Mouse (Mus musculus): ENCODE results near the gene Erg28.

The Erg28 gene

DNA sequence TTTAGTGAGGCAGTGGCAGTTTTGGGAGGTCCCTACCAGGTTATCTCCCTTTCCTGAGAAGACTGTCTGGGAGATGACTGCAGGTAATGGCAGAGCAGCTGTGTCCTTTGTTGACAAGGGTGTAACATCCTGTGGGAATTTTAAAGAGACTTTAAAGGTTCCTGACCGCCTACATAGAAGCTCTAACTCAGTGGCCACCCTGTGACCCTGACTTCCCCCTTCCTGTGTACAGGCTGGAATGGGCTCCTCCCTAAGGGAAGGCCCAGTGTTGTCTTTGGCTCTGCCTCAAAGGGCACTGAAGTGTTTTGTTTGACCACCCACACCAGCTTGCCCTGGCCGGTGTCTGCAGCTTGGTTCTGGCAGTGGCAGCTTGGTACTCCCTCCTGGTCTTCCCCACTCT, 10.8 kb downstream of the Erg28 start:
- DNase-seq (ENCODE audit: low read depth in 1 of 2, low spot score in 2 of 2), result no peak

DNA sequence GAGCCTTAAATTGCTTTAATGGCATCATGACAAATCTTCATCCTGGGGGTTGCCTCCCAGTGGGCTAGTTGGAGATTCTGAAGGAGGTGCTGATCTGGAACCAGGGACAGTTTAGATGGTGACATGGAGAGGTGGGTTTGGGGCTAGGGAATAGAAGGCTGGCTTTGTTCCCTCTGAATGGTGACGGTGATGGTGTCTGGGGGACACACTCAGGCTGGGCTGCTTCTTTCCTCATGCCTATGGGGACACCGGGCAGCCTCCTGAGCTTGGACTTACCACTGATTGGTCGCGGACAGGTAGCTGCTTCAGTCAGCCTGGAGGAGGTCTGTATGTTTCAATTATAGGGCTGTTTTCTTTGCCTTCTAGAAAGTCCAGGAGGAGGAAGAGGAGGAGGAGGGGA, 12.7 kb downstream of the Erg28 start:
- DNase-seq (ENCODE audit: low read depth in 1 of 2, low spot score in 2 of 2), result no peak

DNA sequence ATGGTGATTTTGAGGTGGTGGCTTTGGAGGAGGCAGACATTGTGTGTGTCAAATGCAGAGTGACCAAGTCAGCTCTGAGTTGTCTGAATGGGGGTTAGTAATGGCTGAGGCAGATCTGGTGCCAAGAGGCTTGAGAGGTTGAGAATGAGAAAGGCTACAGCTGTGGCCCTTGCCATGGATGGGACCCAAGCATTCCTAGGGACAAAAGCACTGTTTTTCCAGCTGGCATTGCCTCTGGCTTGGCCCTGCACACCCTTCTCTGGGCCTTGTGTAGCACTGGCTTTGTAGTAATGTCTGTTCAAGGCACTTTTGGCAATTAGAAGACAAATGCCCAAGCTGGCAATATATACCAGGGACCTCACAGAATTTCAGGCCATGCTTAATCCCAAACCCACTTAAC, 13.4 kb downstream of the Erg28 start:
- no peak for DNase-seq (ENCODE audit: low read depth in 1 of 2, low spot score in 2 of 2)

DNA sequence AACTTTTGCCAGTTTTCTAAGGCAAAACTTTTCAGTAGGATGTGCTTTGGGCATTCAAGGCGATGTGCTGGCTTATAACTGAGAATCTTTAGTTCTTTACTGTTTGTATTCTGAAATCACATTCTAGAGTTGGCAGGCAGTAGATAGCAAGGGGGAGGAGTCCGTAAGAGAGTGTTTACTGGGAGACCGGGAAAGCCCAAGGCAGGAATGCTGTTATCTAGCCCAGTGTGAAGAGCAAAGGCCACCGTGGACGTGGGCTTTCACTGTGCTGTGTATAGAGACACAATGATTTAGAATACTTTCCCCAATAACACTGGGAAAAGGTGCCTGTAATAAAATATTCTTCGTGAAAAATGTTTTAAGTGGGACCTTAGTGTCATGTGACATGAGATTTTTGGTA, 14.6 kb downstream of the Erg28 start:
- no peak for DNase-seq (ENCODE audit: low read depth in 1 of 2, low spot score in 2 of 2)

DNA sequence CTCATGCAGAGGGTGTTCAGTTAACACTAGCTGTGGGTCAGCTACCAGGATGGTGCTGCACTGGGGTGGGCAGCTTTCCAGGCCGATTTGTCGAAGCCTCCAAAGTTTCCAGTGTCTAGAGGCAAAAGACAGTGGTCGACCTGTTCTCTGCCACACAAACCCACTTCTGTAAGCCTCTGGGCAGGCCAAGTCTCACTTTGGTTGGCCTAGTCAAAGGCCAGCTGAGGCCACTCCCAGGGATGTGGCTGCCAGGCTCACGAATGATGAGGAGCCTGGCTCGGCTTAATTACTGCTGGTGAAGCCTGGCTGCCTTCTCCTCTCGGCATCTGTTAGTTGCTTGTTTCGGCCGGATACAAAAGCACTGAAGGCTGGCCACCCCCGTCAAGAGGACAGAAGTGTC, 24.3 kb downstream of the Erg28 start:
- DNase-seq (ENCODE audit: low read depth in 1 of 2, low spot score in 2 of 2), result no peak

DNA sequence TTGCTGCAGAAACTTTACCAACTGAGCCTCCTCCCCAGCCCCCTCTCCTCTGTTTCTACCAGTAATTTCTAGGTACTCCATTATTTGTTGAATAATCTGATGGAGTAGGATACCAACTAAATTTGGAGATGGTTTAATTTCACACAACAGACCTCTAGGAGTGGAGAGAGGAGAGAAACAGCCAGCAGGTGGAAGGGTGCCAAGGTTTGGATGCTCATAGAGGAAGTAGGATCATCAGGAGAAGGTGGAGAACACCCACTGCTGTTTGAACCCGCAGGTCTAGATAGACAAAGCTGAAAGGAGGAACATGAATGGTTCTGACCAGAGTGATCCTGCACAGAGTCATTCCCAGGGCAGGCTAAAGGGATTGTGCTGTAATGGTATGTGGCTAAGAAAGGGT, 28.8 kb downstream of the Erg28 start:
- no peak for DNase-seq (ENCODE audit: low read depth in 1 of 2, low spot score in 2 of 2)

DNA sequence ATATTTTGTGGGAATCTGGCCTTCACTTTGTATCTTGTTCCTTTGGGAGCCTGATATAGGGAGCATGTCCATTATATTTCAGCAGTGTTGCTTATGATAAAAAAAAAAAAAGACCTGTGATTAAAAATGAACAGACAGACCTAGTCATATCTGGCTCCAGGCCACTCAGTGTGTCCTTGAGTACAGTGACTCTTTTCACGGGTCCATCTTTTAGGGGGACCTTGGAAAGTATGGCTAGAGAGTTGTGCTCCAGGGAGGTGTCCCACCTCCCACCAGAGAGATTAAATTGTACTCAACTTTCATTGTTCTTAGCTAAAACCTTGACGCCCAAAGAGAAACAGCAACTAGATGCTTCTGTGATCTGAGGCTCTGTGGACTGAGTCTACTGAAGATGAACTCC, 30.3 kb downstream of the Erg28 start:
- no peak for DNase-seq (ENCODE audit: low read depth in 1 of 2, low spot score in 2 of 2)

DNA sequence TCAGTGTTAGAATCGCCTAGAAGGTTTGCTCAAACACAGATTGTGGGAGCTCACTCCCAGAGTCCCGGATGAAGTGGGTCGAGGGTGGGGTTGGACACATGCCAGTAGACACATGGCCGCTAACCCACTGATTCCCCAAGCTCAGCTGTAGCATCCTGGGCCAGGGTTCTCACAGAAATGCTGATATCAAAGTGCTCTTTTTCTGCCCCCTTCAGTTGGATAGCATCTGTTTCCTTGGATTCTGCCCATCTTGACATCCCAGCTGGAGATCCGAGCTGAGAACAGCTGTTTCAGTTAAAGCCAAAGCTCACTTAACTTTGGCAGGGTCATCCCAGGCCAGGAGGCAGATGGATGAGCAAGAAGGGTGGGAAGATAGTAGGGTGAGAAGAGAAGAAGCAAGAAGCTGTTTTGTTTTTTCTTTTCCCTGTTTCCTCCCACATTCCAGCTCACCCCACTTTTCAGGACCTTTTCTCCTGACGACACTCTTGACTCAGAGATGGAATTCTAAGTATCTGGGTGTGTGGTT, 31.5 kb downstream of the Erg28 start:
- no peak for DNase-seq (ENCODE audit: low read depth in 1 of 2, low spot score in 2 of 2)

DNA sequence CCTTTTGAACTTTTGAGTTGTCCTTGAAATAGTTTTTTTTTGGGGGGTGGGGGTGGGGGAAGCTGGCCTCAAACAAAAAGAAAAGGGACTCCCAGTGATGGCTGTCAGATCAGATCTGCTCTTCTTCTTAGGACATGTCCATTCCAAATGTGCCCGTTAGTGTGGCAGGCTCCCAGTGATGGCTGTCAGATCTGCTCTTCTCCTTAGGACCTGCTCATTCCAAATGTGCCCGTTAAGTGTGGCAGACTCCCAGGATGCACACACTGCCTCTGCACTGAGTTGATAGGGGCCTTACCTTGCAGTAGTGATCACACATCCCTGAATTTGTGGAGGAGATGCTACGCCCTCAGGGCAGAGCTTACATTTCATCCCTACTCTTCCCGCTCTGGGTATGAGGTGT, 32.2 kb downstream of the Erg28 start:
- DNase-seq (ENCODE audit: low read depth in 1 of 2, low spot score in 2 of 2), result no peak

DNA sequence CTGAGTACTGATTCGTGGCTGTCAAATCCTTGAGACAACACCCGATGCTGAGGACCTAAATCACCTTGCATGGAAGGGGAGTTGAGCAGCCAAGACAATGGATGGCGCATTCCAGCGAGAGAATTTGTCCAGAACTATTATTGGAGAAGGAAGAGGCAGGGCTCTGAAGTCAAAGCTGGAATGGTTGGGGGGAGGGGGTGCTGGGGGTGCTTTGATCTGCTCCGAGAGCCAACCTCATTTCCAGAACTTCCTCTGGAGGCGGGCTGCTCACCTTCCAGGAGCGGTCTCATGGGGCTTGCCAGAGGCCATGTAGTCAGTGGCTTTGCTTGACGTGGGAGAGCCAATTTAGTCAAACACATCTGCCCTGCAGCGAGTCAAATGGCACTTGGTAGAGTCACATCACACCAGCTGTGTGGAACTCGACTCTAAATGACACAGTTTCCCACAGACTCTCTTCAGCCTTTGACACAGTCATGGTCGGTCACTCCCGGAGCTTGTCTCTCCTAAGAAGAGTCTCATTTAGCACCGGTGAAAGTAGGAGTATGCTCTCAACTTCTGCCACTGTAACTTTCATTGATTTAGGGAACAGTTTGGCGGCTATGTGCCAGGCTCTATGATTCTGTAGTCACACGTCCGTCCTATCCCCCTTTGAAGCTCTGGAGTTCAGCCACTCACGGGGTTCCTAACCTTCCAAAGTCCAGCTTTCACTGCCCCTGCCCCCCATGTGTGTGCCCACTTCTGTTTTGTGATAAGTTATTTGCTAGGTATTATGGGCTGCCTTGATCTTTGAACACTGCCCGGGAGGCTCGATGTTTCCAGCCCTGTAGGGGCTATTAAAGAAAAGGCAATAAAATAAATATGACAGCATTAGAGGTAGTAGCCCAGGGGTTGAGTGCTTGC, 39.2 kb downstream of the Erg28 start:
- DNase-seq (ENCODE audit: low read depth in 1 of 2, low spot score in 2 of 2), result no peak

DNA sequence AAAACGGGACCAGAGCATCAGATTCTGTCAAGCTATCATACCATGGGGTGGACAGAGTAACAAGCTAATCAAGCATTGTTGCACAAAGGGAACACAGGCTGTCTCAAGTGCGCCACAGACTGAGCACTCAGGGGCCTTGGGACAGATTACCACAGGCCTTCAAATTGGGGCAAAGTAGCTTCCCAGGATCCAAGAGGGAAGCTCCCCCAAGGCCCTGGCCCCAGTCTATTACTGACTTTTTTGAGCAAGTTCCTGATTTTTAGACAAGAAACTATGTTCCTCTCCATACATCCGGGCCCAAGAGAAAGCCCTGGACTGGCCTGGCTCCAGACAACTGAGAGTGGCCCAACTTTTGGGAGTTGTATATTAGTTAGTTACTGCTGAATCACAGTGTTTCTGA, 42.7 kb downstream of the Erg28 start:
- DNase-seq (ENCODE audit: low read depth in 1 of 2, low spot score in 2 of 2), result no peak

DNA sequence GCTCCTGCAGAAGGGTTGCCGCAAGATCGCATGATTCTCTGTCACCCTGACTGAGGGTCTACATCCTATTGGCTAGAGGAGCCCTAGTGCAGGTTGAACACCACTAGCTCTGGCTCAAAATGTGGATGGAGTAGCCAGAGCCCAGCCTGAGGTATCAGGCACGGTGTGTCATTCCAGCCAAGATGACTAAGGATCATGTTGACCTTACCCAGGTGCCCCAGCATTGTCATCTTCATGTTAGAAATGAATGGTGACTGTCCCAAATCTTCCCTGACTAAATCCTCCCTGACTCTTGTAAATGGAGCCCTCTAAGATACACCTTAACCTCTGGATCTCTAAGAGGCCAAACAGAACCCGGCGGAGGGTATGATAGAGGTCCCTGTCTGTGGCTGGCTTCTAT, 44.6 kb downstream of the Erg28 start:
- DNase-seq (ENCODE audit: low read depth in 1 of 2, low spot score in 2 of 2), result no peak

DNA sequence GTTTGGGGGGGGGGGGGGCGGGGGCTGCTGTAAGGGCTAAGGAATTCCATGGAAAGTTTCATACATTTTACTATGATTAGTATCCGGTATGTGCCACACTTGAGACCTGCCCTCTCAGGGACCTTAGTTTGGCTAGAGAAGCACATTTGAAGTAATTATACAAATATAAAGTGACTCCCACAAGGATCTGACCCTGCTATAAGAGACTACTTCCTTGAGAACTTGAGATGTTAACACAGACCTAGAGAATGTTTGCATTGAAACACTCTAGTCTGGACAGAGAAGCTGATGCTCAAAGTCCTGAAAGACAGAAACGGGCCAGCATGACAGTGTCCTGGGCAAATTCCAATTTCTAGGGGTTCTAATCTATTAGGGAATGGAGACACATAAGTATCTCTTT, 45.4 kb downstream of the Erg28 start:
- no peak for DNase-seq (ENCODE audit: low read depth in 1 of 2, low spot score in 2 of 2)

DNA sequence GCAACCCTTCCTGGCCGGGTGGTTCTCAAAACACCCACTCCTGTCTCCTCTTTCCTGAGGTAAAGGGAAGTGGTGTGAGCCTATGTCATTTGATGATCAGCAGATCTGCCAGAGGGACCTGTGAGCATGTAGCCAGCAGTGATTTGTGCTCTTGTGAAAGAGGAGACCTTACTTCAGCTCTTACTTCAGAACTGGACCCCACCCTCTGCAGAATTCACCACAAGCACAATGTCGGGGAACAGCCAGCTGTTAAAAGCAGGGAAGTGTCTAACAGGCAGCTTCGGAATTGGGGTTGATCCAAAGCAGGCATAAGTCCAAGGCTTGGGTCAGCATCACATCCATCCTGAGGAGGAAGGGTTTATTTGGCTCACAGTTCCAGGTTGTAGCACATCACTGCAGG, 53.0 kb downstream of the Erg28 start:
- DNase-seq (ENCODE audit: low read depth in 1 of 2, low spot score in 2 of 2), result no peak

DNA sequence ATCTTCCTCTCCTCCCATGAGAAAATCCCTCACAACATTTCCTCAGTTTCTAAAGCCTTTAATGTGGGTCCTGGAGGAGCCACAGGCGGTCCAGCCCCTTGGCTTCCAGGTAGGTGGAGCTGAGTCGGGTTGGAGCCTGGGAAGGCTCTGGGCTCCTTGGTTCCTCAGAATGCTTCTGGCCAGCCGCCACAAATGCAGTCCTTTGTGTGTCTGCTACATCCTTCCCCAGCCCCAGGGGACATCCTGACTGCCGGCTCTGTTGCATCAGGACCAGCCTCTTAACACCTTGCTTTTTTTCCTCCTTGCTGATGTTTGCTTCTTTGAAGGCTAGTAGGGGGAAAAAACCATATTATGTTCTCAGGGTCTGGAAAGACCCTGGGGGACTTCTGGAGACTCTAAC, 56.6 kb downstream of the Erg28 start:
- DNase-seq (ENCODE audit: low read depth in 1 of 2, low spot score in 2 of 2), result no peak

DNA sequence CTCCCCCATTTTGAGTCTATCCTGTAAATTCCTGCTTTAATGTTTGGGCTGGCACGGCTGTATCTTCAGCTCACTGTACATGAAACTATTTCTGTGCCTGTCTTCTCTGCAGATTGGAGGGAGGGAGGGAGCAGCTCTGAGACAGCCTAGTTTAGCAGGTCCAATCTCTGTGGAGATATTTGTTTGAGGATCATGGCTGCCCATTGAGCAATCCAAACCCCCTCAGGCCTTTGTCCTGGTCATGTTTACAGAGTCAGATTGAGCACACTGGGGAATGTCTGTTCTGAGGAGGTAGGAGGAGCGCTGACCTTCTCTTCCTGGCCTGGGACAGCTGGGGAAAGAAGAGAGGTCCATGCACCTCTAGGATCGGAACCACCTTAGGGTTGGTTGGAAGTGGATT, 58.1 kb downstream of the Erg28 start:
- no peak for DNase-seq (ENCODE audit: low read depth in 1 of 2, low spot score in 2 of 2)

Data from monocyte, adult 2 months (primary cell).